Mouse (Mus musculus) C2C12 (cell line): ENCODE results near the gene Zfand3. TPM values are rescaled to one million over a fixed set of nuclear protein-coding genes. Genes with fewer than 3 reads are reported as not detected.

Experiments
- H3K27me3 ChIP-seq: one replicate; pipeline ENCODE4 v1.6.1; 2011; ENCODE audit not compliant: control insufficient read depth, insufficient read depth, insufficient read length
- H3K36me3 ChIP-seq: one replicate; pipeline ENCODE4 v1.6.1; 2011; ENCODE audit not compliant: control insufficient read depth, insufficient read depth
- H3K4me3 ChIP-seq: one replicate; pipeline ENCODE4 v1.5.1; 2011; ENCODE audit warnings: mild to moderate bottlenecking, control low read depth; ENCODE audit not compliant: poor library complexity, insufficient read depth, severe bottlenecking
- H3K79me2 ChIP-seq: one replicate; pipeline ENCODE4 v1.6.1; 2011; ENCODE audit not compliant: control insufficient read depth, insufficient read depth
- H3K79me3 ChIP-seq: one replicate; pipeline ENCODE4 v1.6.1; 2011; ENCODE audit warnings: low read depth, control low read depth
- H3ac ChIP-seq: one replicate; pipeline ENCODE3; 2011; ENCODE audit warnings: low read depth; ENCODE audit not compliant: control insufficient read depth, insufficient read length
- CEBPB ChIP-seq: IDR thresholded peaks from one replicate; pipeline ENCODE4 v1.6.1; 2011; ENCODE audit warnings: low read depth, mild to moderate bottlenecking, control low read depth, moderate library complexity
- CTCF ChIP-seq: IDR thresholded peaks from one replicate; pipeline ENCODE4 v1.5.1; 2011; ENCODE audit not compliant: control insufficient read depth, insufficient read depth, insufficient read length
- FOSL1 ChIP-seq: IDR thresholded peaks from one replicate; pipeline ENCODE4 v1.8.0; 2011; ENCODE audit warnings: mild to moderate bottlenecking, low read length; ENCODE audit not compliant: poor library complexity, insufficient read depth, severe bottlenecking
- MAX ChIP-seq: IDR thresholded peaks from one replicate; pipeline ENCODE4 v1.6.1; 2011; ENCODE audit warnings: mild to moderate bottlenecking, control low read depth
- MYOD1 ChIP-seq: IDR thresholded peaks from one replicate; pipeline ENCODE4 v1.6.1; 2011; ENCODE audit warnings: low read depth; ENCODE audit not compliant: control insufficient read depth, insufficient read length
- MYOG ChIP-seq: IDR thresholded peaks from one replicate; pipeline ENCODE4 v1.6.1; 2011; ENCODE audit not compliant: control insufficient read depth, insufficient read length; ENCODE audit errors: extremely low read depth
- USF1 ChIP-seq: IDR thresholded peaks from one replicate; pipeline ENCODE4 v1.6.1; 2011; ENCODE audit warnings: low read depth, mild to moderate bottlenecking, control low read depth, moderate library complexity
- polyA plus RNA-seq: library from polyadenylated mRNA; unstranded; fragments of >200 nt; fragmentation: generic; extraction: Trizol; gene quantifications from one replicate; pipeline ENCODE4 v1.2.1, GENCODE M21; 2012; ENCODE audit warnings: missing spikeins

The Zfand3 gene
- polyA plus RNA-seq, 1 experiment: 78.6 TPM

DNA sequence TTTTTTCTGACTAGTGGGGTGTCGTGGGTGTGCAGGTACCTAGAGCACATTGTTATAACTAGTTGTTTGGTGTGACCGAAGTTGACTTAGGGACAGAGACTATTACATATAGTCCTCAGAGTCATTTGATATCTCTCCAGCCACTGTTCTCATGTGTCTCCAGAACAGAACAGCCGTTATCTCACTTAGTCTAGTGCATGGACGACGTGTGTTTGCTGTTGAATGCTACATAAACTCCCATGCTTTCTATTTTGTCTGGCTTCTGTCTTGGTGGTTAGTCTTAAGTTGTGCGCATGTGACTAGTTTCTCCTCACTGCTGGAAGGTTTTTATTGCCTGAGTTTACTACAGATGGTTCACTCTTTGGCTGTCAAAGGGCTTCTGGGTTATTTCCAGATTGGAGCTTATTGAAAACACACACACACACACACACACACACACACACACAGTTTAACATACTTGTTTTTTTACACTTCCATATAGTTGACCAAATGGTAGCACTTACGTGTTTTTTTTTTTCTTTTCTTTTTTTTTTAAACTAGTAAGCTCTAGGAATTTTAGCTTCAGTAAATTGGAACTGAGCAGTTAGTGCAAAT lies 25.2 kb downstream of the Zfand3 start:
- TF ChIP-seq MYOG: no peak
- TF ChIP-seq FOSL1: no peak
- no peak for TF ChIP-seq CTCF
- TF ChIP-seq MAX: no peak
- Histone ChIP-seq H3K79me2 (peaks cover 100% of the 10 kb centered on the region), H3K27me3 (no peaks in the 10 kb centered on the region), H3ac (no peak overlapping the region), H3K79me3 (peaks cover 94% of the 10 kb centered on the region), H3K36me3 (no peaks in the 10 kb centered on the region), H3K4me3 (no peak overlapping the region)

DNA sequence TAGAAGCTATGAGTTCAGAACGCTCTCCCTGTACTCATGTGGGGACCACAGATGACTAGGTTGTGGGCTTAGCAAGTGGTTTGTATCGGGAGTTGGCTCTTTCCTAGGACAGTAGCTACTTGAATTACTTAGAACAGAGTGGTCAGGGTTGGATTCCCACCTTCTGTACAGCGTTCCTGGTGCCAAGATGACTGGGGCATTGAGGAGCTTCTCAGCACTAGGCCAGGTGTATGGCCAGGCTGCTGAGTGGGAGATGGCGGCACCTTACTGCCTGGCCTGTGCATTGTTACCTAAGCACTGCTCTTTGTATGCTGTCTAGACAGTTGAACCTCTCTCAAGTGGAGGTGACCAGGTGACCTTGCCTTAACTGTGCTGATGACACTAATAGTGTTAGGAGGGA lies 28.3 kb downstream of the Zfand3 start:
- H3K79me3 ChIP-seq: peaks cover 87% of the 10 kb centered on the region
- TF ChIP-seq USF1: no peak
- no peak for TF ChIP-seq CTCF
- TF ChIP-seq MAX: no peak
- no peak for TF ChIP-seq MYOD1
- TF ChIP-seq FOSL1: no peak
- no peak for TF ChIP-seq MYOG
- TF ChIP-seq CEBPB: no peak
- no peak overlapping the region for H3K4me3 ChIP-seq
- H3K27me3 ChIP-seq: no peaks in the 10 kb centered on the region
- H3ac ChIP-seq: no peak overlapping the region
- peaks cover 99% of the 10 kb centered on the region for H3K79me2 ChIP-seq
- no peaks in the 10 kb centered on the region for H3K36me3 ChIP-seq

DNA sequence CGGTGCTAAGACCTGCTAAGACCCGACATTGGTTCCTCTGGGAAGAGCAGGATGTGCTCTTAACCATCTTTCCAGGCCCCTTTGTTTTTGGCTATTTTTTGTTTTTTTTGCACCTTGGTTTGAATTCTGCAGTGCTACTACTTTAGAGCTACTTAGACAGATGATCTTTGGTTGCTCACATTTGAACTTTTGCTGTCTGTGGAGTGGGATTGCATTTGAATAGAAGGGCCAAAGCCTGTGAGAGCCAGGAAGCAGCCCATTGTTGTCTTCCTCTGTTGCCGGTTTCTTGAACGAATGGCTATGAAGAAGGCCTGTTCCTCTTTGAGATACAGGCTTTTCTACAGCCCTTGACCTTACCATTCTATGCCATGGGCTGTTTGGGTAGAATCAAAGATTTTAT lies 29.5 kb downstream of the Zfand3 start:
- TF ChIP-seq USF1 (no peak), CTCF (no peak), MAX (no peak), MYOD1 (no peak), FOSL1 (no peak), CEBPB (no peak), MYOG (no peak)
- H3K79me3 ChIP-seq: peaks cover 86% of the 10 kb centered on the region
- no peaks in the 10 kb centered on the region for H3K27me3 ChIP-seq
- no peak overlapping the region for H3ac ChIP-seq
- no peak overlapping the region for H3K4me3 ChIP-seq
- H3K36me3 ChIP-seq: no peaks in the 10 kb centered on the region
- H3K79me2 ChIP-seq: peaks cover 99% of the 10 kb centered on the region

DNA sequence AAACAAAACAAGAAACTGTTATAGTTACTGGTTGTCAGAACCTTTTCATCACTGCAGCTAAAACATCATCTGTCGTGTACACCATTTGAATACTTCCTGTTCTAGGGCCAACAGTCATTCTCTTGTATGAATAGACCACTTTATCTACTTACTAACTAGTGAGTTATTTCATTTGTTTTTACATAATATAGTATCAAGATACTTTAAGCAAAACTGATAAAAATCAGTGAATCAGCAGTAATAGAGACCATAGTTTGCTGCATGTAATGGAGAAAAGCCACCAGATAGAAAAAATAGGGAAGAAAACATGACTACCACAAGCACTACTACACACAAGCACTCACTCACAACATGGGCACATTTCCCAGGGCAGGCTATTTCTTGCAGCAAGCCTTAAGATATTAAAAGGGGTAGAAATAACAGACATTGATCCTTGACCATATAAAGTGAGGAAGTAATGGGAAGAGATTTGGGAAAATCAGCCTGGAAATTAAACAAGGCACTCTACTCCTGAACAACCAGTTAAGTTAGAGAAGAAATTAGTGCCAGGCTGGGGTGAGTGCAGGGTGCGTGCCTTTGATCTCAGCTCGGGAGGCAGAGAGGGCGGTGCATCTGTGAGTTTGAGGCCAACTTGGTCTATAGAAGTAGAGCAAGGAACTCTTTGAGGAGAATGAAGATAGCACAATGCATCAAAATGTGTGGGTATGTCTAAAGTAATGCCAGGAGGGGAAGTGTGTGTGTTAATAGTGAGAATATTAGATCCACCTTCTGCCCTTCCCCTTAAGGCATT lies 30.9 kb downstream of the Zfand3 start:
- Histone ChIP-seq H3K79me3 (peaks cover 73% of the 10 kb centered on the region), H3K4me3 (no peak overlapping the region), H3K79me2 (peaks cover 86% of the 10 kb centered on the region), H3K36me3 (no peaks in the 10 kb centered on the region), H3K27me3 (no peaks in the 10 kb centered on the region), H3ac (no peak overlapping the region)
- TF ChIP-seq MAX (no peak), USF1 (no peak), MYOG (no peak), FOSL1 (no peak), MYOD1 (no peak), CTCF (no peak), CEBPB (no peak)

DNA sequence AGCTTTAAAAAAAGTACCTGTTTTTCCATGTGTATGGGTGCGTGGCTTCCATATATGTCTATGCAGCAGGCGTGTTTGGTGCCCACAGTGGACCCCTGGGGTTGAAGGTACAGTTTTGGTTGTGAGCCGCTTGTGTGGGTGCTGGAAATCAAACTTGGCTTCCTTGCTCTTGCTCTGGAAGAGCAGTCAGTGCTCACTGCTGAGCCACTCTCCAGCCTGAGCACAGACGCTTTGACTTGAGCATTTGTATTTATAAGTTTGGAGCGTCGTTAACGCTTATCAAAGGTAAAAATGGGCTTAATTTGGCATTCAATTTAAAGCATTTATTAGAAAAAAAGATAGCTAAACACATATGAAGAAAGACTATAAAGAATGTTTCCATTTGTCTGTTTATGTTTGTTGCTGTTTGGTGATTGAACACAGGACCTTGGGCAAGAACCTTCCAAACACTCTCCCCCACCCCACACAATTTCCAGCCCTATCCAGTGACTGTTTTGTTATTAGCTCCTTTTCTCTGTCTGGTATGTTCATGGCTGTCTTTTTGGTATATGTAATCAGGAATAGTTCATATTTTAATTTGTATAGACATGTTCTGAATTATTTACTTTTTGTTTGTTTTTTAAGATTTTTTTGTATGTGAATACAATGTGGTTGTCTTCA lies 38.8 kb downstream of the Zfand3 start:
- TF ChIP-seq MAX (no peak), CEBPB (no peak), MYOG (no peak)
- Histone ChIP-seq H3K79me3 (peaks cover 67% of the 10 kb centered on the region), H3K4me3 (no peak overlapping the region), H3K36me3 (peaks cover 13% of the 10 kb centered on the region), H3K27me3 (no peaks in the 10 kb centered on the region), H3ac (no peak overlapping the region), H3K79me2 (peaks cover 71% of the 10 kb centered on the region)
